Mouse (Mus musculus): ENCODE data around the gene Zfp414. TPM values are rescaled to one million over a fixed set of nuclear protein-coding genes. Genes with fewer than 3 reads are reported as not detected.

Zfp414 gene
- 31.2 and 58.8 TPM in 2 replicates for total RNA-seq (2014; rRNA removed)
- polyA plus RNA-seq (2015; fragmentation: Nextera tagmentation; extraction: Ambion mirVana), result 71.8 and 72.0 TPM in 2 replicates

DNA sequence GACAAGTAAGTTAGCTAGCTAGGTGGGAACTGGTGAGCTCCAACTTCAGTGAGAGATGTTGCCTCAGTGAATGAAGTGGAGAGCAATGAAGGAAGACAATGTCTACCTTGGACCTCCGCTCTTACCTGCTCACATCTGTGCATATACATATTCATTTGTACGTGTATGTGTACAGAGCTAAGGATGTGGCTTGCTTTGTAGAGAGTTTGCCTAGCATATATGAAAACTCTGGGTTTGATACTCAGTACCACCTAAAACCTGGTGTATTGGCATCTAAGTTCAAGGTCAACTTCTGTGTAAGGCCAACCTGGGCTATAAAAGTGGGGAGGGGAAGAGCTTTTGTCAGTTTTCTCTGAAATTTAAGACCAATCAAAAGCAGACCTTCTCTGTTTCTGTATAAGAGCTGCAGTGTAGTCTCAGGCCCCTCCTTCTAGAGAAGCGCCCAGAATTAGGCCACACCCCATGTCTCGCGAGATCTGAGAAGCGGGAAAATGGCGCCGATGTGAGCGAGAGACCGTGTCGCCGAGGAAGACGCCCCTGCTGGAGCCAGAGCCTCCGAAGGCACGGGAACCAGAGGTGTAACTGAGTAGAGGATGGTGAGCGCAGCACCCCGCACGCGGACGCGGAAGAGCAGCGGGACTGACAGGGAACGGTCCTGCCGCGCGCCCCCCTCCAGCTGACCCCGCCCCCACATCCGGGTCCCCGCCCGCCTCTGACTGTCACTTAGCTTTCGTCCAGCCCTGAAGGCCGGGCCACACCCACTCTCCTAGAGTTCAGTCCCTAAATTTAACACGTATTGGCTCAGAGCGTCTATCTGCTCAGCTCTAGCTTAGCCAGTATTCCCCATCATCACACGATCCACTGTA is at the start of gene Zfp414:
Gene Zfp414, plus strand, starts transcription at position 470 of the 866 bp plus-strand sequence.
- peaks cover 4% of the 10 kb centered on the region for H3K36me3 ChIP-seq (ENCODE audit: insufficient read depth)
- peak; percentile 98 for ATAC-seq
- H3K4me3 ChIP-seq (ENCODE audit: low read depth, low read length), result peak within 1 kb of the TSS; percentile 59
- peaks cover 14% of the 10 kb centered on the region for H3K4me1 ChIP-seq (ENCODE audit: insufficient read depth)
- H3K9me3 ChIP-seq (ENCODE audit: low read length), result no peaks in the 10 kb centered on the region
- WGBS, result 3% methylated on average over 31 of the region's 35 CpGs
- H3K4me2 ChIP-seq (ENCODE audit: low read depth), result peak within 1 kb of the TSS; percentile 71
- TF ChIP-seq CTCF (IDR thresholded peaks at IDR 0.05; ENCODE audit: low read depth), result no peak; the same call in 1 of the 2 replicates
- DNase-seq, result peak; percentile 96
- H3K27me3 ChIP-seq (ENCODE audit: insufficient read depth, low read length), result no peaks in the 10 kb centered on the region
- peak within 1 kb of the TSS; percentile 78 for H3K9ac ChIP-seq
- peak within 1 kb of the TSS; percentile 97 for H3K27ac ChIP-seq (ENCODE audit: low read depth, low read length)

GRCm38 (mm10) chr17:33584061-33584460 is 44.8 kb upstream of the Zfp414 start:
- no peak overlapping the region for H3K27ac ChIP-seq (ENCODE audit: low read depth, low read length)
- H3K9me3 ChIP-seq (ENCODE audit: low read length), result no peaks in the 10 kb centered on the region
- H3K27me3 ChIP-seq (ENCODE audit: insufficient read depth, low read length), result no peaks in the 10 kb centered on the region
- no peak overlapping the region for H3K4me3 ChIP-seq (ENCODE audit: low read depth, low read length)
- no peaks in the 10 kb centered on the region for H3K4me1 ChIP-seq (ENCODE audit: insufficient read depth)
- ATAC-seq, result no peak
- no peak for TF ChIP-seq CTCF (IDR thresholded peaks at IDR 0.05; ENCODE audit: low read depth)
- H3K9ac ChIP-seq, result no peak overlapping the region
- no peak for DNase-seq
- 86% methylated on average over 4 of the region's 4 CpGs for WGBS
- H3K36me3 ChIP-seq (ENCODE audit: insufficient read depth), result no peaks in the 10 kb centered on the region
- no peak overlapping the region for H3K4me2 ChIP-seq (ENCODE audit: low read depth)

DNA sequence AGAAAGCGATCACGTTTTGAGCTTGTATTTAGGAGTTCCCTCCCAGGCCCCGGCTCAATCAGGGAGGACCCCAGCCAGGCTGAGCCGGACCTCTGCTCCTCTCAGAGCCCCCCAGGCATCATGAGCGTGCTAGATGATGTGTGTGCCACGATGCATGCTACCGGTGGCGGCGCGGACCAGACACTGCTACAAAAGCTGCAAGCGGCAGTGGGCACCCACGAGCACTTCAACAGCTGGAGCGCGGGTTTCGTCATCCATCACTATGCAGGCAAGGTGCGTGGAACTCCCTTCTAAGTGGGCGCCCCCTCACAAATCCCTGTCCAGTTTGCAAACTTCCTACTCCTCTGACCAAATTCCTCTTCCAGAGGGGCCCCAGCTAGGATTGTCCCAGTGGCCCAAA is 42.9 kb upstream of the Zfp414 start:
- TF ChIP-seq CTCF (IDR thresholded peaks at IDR 0.05; ENCODE audit: low read depth), result no peak
- H3K9ac ChIP-seq, result no peak overlapping the region
- DNase-seq, result no peak
- H3K4me2 ChIP-seq (ENCODE audit: low read depth), result no peak overlapping the region
- H3K27me3 ChIP-seq (ENCODE audit: insufficient read depth, low read length), result no peaks in the 10 kb centered on the region
- H3K4me1 ChIP-seq (ENCODE audit: insufficient read depth), result no peaks in the 10 kb centered on the region
- no peak overlapping the region for H3K27ac ChIP-seq (ENCODE audit: low read depth, low read length)
- H3K36me3 ChIP-seq (ENCODE audit: insufficient read depth), result no peaks in the 10 kb centered on the region
- H3K9me3 ChIP-seq (ENCODE audit: low read length), result no peaks in the 10 kb centered on the region
- 77% methylated on average over 17 of the region's 17 CpGs for WGBS
- no peak for ATAC-seq
- no peak overlapping the region for H3K4me3 ChIP-seq (ENCODE audit: low read depth, low read length)

DNA sequence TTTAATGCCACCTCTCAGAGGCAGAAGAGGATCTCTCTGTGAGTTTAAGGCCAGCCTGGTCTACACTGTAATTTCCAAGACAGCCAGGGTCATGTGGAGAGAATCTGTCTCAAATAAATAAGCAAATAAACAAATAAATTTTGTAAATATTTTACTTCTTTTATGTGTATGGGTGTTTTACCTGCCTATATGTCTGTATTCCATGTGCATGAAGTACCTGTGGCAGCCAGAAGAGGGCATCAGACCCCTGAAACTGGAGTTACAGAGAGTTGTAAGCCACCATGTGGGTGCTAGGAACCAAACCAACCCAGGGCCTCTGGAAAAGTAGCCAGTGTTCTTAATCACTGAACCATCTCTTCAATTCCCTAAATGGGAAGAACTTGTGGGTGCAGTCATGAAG is 31.6 kb upstream of the Zfp414 start:
- H3K27me3 ChIP-seq (ENCODE audit: insufficient read depth, low read length), result no peaks in the 10 kb centered on the region
- no peak for TF ChIP-seq CTCF (IDR thresholded peaks at IDR 0.05; ENCODE audit: low read depth)
- ATAC-seq (no peak), DNase-seq (no peak)
- no peak overlapping the region for H3K4me2 ChIP-seq (ENCODE audit: low read depth)
- H3K27ac ChIP-seq (ENCODE audit: low read depth, low read length), result no peak overlapping the region
- no peak overlapping the region for H3K9ac ChIP-seq
- H3K4me1 ChIP-seq (ENCODE audit: insufficient read depth), result no peaks in the 10 kb centered on the region
- H3K9me3 ChIP-seq (ENCODE audit: low read length), result no peaks in the 10 kb centered on the region
- H3K36me3 ChIP-seq (ENCODE audit: insufficient read depth), result no peaks in the 10 kb centered on the region
- H3K4me3 ChIP-seq (ENCODE audit: low read depth, low read length), result no peak overlapping the region

DNA sequence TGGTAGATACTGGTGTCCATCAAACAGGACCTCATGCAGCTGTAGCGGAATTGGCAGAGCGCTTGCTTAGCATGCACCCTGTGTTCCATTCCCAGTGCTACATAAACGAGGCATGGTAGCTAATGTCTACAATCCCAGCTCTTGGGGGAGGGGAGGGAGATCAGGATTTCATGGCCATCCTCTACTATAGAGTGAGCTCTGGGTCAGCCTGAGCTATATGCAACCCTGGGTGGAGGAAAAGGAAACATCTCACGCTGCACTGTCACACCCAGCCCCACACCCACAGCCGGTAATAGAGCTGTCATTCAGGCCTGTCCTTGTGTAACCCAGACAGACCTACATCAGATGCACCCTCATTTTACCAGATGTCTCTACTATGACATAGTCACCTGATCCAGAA is 30.4 kb upstream of the Zfp414 start:
- Histone ChIP-seq H3K4me1 (ENCODE audit: insufficient read depth) (no peaks in the 10 kb centered on the region), H3K9me3 (ENCODE audit: low read length) (no peaks in the 10 kb centered on the region), H3K27ac (ENCODE audit: low read depth, low read length) (no peak overlapping the region), H3K27me3 (ENCODE audit: insufficient read depth, low read length) (no peaks in the 10 kb centered on the region), H3K9ac (no peak overlapping the region), H3K4me3 (ENCODE audit: low read depth, low read length) (no peak overlapping the region), H3K36me3 (ENCODE audit: insufficient read depth) (no peaks in the 10 kb centered on the region), H3K4me2 (ENCODE audit: low read depth) (no peak overlapping the region)
- TF ChIP-seq CTCF (IDR thresholded peaks at IDR 0.05; ENCODE audit: low read depth), result no peak
- ATAC-seq, result no peak
- no peak for DNase-seq
- 91% methylated on average over 5 of the region's 5 CpGs for WGBS

DNA sequence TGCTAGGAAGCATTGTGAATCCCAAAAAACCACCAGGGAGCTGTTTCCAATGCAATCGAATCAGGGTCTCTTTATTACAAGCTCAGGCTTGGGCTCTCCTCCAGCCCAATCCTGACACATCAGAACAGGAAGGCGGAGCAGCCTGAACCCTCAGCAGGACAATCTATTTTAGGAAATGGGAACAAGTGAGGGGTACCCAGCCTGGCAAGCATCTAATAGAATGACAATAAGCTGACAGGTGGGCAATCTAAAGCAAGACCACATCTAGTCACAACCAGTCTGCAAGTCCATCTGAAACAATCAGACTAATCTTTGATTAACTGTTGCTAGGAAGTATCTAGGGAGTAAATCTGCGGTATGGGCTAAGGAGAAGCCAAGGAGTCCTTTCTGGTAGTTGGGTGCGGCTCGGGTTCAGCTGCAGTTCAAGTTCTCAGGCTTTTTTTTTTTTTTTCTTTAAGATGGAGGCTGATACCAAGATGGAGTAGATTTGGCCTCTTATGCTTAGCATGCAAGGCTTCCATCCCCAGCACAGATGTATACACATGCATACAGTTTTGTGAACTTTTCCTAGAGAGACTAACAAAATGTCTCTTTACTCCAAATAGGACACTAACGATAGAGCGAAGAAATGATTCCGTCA is 28.9 kb upstream of the Zfp414 start:
- no peak for DNase-seq
- WGBS, result 90% methylated on average over 8 of the region's 8 CpGs
- Histone ChIP-seq H3K36me3 (ENCODE audit: insufficient read depth) (no peaks in the 10 kb centered on the region), H3K27me3 (ENCODE audit: insufficient read depth, low read length) (no peaks in the 10 kb centered on the region), H3K9ac (no peak overlapping the region), H3K4me3 (ENCODE audit: low read depth, low read length) (no peak overlapping the region), H3K9me3 (ENCODE audit: low read length) (no peaks in the 10 kb centered on the region), H3K27ac (ENCODE audit: low read depth, low read length) (no peak overlapping the region), H3K4me1 (ENCODE audit: insufficient read depth) (no peaks in the 10 kb centered on the region), H3K4me2 (ENCODE audit: low read depth) (no peak overlapping the region)
- TF ChIP-seq CTCF (IDR thresholded peaks at IDR 0.05; ENCODE audit: low read depth), result no peak
- ATAC-seq, result no peak

GRCm38 (mm10) chr17:33600831-33601230 is 28.1 kb upstream of the Zfp414 start:
- DNase-seq, result no peak

More at GRCm38 (mm10) chr17:33600831-33601230, 28.1 kb upstream of the Zfp414 start:
- no peak overlapping the region for H3K9ac ChIP-seq
- no peak overlapping the region for H3K4me2 ChIP-seq (ENCODE audit: low read depth)
- ATAC-seq, result no peak
- no peak for TF ChIP-seq CTCF (IDR thresholded peaks at IDR 0.05; ENCODE audit: low read depth)
- H3K27me3 ChIP-seq (ENCODE audit: insufficient read depth, low read length), result no peaks in the 10 kb centered on the region
- no peaks in the 10 kb centered on the region for H3K36me3 ChIP-seq (ENCODE audit: insufficient read depth)
- no peak overlapping the region for H3K4me3 ChIP-seq (ENCODE audit: low read depth, low read length)
- no peaks in the 10 kb centered on the region for H3K9me3 ChIP-seq (ENCODE audit: low read length)
- H3K4me1 ChIP-seq (ENCODE audit: insufficient read depth), result no peaks in the 10 kb centered on the region
- H3K27ac ChIP-seq (ENCODE audit: low read depth, low read length), result no peak overlapping the region
- 80% methylated on average over 3 of the region's 3 CpGs for WGBS

Measured in forebrain, postnatal 0 days (tissue).